Comparison of ENCODE assay signal across 9 mouse cellular contexts in genomic region chr7:30434238-30434637, GRCm38 (mm10). TPM values are rescaled to one million over a fixed set of nuclear protein-coding genes. Genes with fewer than 3 reads are reported as not detected.
DNase-seq lines count a peak whose midpoint lies in the region; ATAC-seq and TF ChIP-seq lines count a peak whose summit lies in the region.
"Had no signal": no experiment of that assay in that cellular context is flagged by ENCODE, and none has a peak within 500 bp of the region (broad histone marks: within the 10 kb centered on the region; RNA-seq: fewer than 3 reads in every experiment).

No protein-coding gene starts in this region.

- H3K4me2 ChIP-seq in midbrain, embryonic 14.5 days (ENCODE audit: low read length), result no peak overlapping the region
- H3K4me2 ChIP-seq in midbrain, embryonic 11.5 days, result no peak overlapping the region
- no peak overlapping the region for H3K4me2 ChIP-seq in myocyte (ENCODE audit: low read depth)
- H3K4me2 ChIP-seq: stomach, embryonic 15.5 days had no signal

- no peaks in the 10 kb centered on the region for H3K4me1 ChIP-seq in midbrain, embryonic 14.5 days (ENCODE audit: control insufficient read depth, insufficient read depth, low read length)
- H3K4me1 ChIP-seq in midbrain, embryonic 11.5 days (ENCODE audit: control insufficient read depth, insufficient read depth, low read length), result no peaks in the 10 kb centered on the region
- H3K4me1 ChIP-seq: stomach, embryonic 15.5 days had no signal

- H3K9ac ChIP-seq in midbrain, embryonic 14.5 days (replicated peaks; ENCODE audit: low read length), result no peak overlapping the region
- H3K9ac ChIP-seq in midbrain, embryonic 11.5 days (ENCODE audit: low read length), result no peak overlapping the region
- H3K9ac ChIP-seq: stomach, embryonic 15.5 days had no signal

- ATAC-seq in midbrain, embryonic 14.5 days (ENCODE audit: low FRiP score, low TSS enrichment), result no peak
- ATAC-seq in midbrain, embryonic 11.5 days (ENCODE audit: low FRiP score), result no peak

- DNase-seq in midbrain, embryonic 14.5 days, result peak; percentile 27
- DNase-seq in midbrain, embryonic 11.5 days (ENCODE audit: low spot score, missing footprints), result no peak
- peak; percentile 54 for DNase-seq in adipocyte (ENCODE audit: low spot score)
- peak; percentile 57 for DNase-seq in embryo, embryonic 9.5 days (ENCODE audit: extremely low spot score)
- no peak for DNase-seq in right cerebral cortex, adult 2 months (ENCODE audit: low spot score in 2 of 2)
- no peak for DNase-seq in left cerebral cortex, adult 11 months (ENCODE audit: low spot score)

- H3K27ac ChIP-seq in midbrain, embryonic 14.5 days (replicated peaks; ENCODE audit: low read depth, low read length), result no peak overlapping the region
- no peak overlapping the region for H3K27ac ChIP-seq in midbrain, embryonic 11.5 days (ENCODE audit: low read depth, low read length)
- H3K27ac ChIP-seq: macrophage; stomach, embryonic 15.5 days had no signal

- H3K27me3 ChIP-seq in midbrain, embryonic 14.5 days (ENCODE audit: control insufficient read depth, insufficient read depth, low read length), result no peaks in the 10 kb centered on the region
- no peaks in the 10 kb centered on the region for H3K27me3 ChIP-seq in midbrain, embryonic 11.5 days (ENCODE audit: control insufficient read depth, insufficient read depth, low read length)
- H3K27me3 ChIP-seq in myocyte (ENCODE audit: control insufficient read depth, insufficient read depth, insufficient read length), result peaks cover 25% of the 10 kb centered on the region

- no peak for TF ChIP-seq POLR2A in myocyte (IDR thresholded peaks at IDR 0.05; ENCODE audit: insufficient read length, low read depth)

- peaks cover 55% of the 10 kb centered on the region for H3K36me3 ChIP-seq in midbrain, embryonic 14.5 days (ENCODE audit: control insufficient read depth, insufficient read depth, low read length)
- 0 out of 2 replicates have a peak, but pooled peaks cover 3% of the 10 kb centered on the region for H3K36me3 ChIP-seq in midbrain, embryonic 11.5 days (ENCODE audit: control insufficient read depth, insufficient read depth, low read length)
- H3K36me3 ChIP-seq in myocyte (ENCODE audit: control insufficient read depth, insufficient read depth), result no peaks in the 10 kb centered on the region
- H3K36me3 ChIP-seq: stomach, embryonic 15.5 days had no signal

- no peaks in the 10 kb centered on the region for H3K79me2 ChIP-seq in myocyte (ENCODE audit: control insufficient read depth, insufficient read depth)

- WGBS in midbrain, embryonic 14.5 days, result 6% methylated on average over 10 of the region's 10 CpGs
- WGBS in midbrain, embryonic 11.5 days, result 6% methylated on average over 10 of the region's 10 CpGs

- no peaks in the 10 kb centered on the region for H3K9me3 ChIP-seq in midbrain, embryonic 14.5 days (ENCODE audit: control insufficient read depth, low read length)
- H3K9me3 ChIP-seq in midbrain, embryonic 11.5 days (ENCODE audit: control insufficient read depth, low read length), result no peaks in the 10 kb centered on the region
- H3K9me3 ChIP-seq: stomach, embryonic 15.5 days had no signal

- H3K4me3 ChIP-seq in midbrain, embryonic 14.5 days (replicated peaks; ENCODE audit: low read depth, low read length), result no peak overlapping the region
- H3K4me3 ChIP-seq in midbrain, embryonic 11.5 days (ENCODE audit: low read depth, low read length), result no peak overlapping the region
- no peak overlapping the region for H3K4me3 ChIP-seq in myocyte
- H3K4me3 ChIP-seq: stomach, embryonic 15.5 days had no signal

- H3ac ChIP-seq in myocyte (ENCODE audit: control insufficient read depth, insufficient read length), result no peak overlapping the region

TF ChIP-seq in myocyte, 11 proteins besides CTCF, POLR2A, EP300 and RAD21:
- TF ChIP-seq TCF3 (IDR thresholded peaks at IDR 0.05; ENCODE audit: insufficient read length, low read depth) (no peak), REST (IDR thresholded peaks at IDR 0.05; ENCODE audit: insufficient read depth, insufficient read length) (peak; percentile 60)

RNA-seq across cellular contexts. Expression of gene Aplp1, which starts 11.1 kb away (rescaled TPM):
- polyA plus RNA-seq in midbrain, embryonic 14.5 days (2014; fragmentation: Nextera tagmentation; extraction: Ambion mirVana), result 662 and 710 TPM in 2 replicates
- 128 and 134 TPM in 2 replicates for polyA plus RNA-seq in midbrain, embryonic 11.5 days (2014; fragmentation: Nextera tagmentation; extraction: Ambion mirVana)
- 0.26 TPM for polyA plus RNA-seq in myocyte (2012; fragmentation: generic; extraction: Trizol)

RNA-seq across cellular contexts. Expression of gene Nfkbid, which starts 12.7 kb away (rescaled TPM):
- 1.4 and 2.3 TPM in 2 replicates for polyA plus RNA-seq in midbrain, embryonic 14.5 days (2014; fragmentation: Nextera tagmentation; extraction: Ambion mirVana)
- 0.63 and 1.2 TPM in 2 replicates for polyA plus RNA-seq in midbrain, embryonic 11.5 days (2014; fragmentation: Nextera tagmentation; extraction: Ambion mirVana)
- 0.07 TPM for polyA plus RNA-seq in myocyte (2012; fragmentation: generic; extraction: Trizol)

RNA-seq across cellular contexts. Expression of gene Hcst, which starts 14.6 kb away (rescaled TPM):
- polyA plus RNA-seq in midbrain, embryonic 14.5 days (2014; fragmentation: Nextera tagmentation; extraction: Ambion mirVana), result 0.58 TPM in 1 of 2 replicates, not detected in the other
- polyA plus RNA-seq in midbrain, embryonic 11.5 days (2014; fragmentation: Nextera tagmentation; extraction: Ambion mirVana), result 0.43 and 0.45 TPM in 2 replicates
- not detected for polyA plus RNA-seq in myocyte (2012; fragmentation: generic; extraction: Trizol)

RNA-seq across cellular contexts. Expression of gene Tyrobp, which starts 20.7 kb away (rescaled TPM):
- polyA plus RNA-seq in midbrain, embryonic 14.5 days (2014; fragmentation: Nextera tagmentation; extraction: Ambion mirVana), result 11.4 and 29.7 TPM in 2 replicates
- polyA plus RNA-seq in midbrain, embryonic 11.5 days (2014; fragmentation: Nextera tagmentation; extraction: Ambion mirVana), result 16.6 and 19.7 TPM in 2 replicates
- polyA plus RNA-seq in myocyte (2012; fragmentation: generic; extraction: Trizol), result not detected

RNA-seq across cellular contexts. Expression of gene Kirrel2, which starts 23.3 kb away (rescaled TPM):
- 5.0 and 5.7 TPM in 2 replicates for polyA plus RNA-seq in midbrain, embryonic 14.5 days (2014; fragmentation: Nextera tagmentation; extraction: Ambion mirVana)
- polyA plus RNA-seq in midbrain, embryonic 11.5 days (2014; fragmentation: Nextera tagmentation; extraction: Ambion mirVana), result 0.58 and 0.61 TPM in 2 replicates
- polyA plus RNA-seq in myocyte (2012; fragmentation: generic; extraction: Trizol), result not detected
- polyA plus RNA-seq: macrophage had no signal

Comparison
In these comparisons a context has a peak if more than half of its experiments do, and no peak if none do; other contexts are left out.
1. DNase-seq: peak in midbrain, embryonic 14.5 days (single experiment), adipocyte (single experiment) and embryo, embryonic 9.5 days (single experiment); none in midbrain, embryonic 11.5 days (single experiment), right cerebral cortex, adult 2 months (0 of 2) and left cerebral cortex, adult 11 months (single experiment).
2. RNA of gene Aplp1, which starts 11.1 kb away (polyA plus RNA-seq): 662 to 710 TPM in midbrain, embryonic 14.5 days and 128 to 134 TPM in midbrain, embryonic 11.5 days; 0.26 TPM in myocyte (single experiment); every median in the first group is over 100 times any median in the second.